Mouse (Mus musculus) thymus, adult 2 months (tissue): ENCODE measurements around the gene Hyal3. TPM values are rescaled to one million over a fixed set of nuclear protein-coding genes. Genes with fewer than 3 reads are reported as not detected.

Experiments used
- DNase-seq: peaks from one replicate; pipeline ENCODE4 v3.0.0; 2021
- H3K27ac ChIP-seq: fragments of 200-500 bp; 2 replicates; pipeline ENCODE4 v1.5.1; 2012; ENCODE audit warnings: low read length, control low read depth; ENCODE audit not compliant: control insufficient read depth, insufficient read depth
- H3K27me3 ChIP-seq: fragments of 200-500 bp; 2 replicates; pipeline ENCODE4 v1.6.1; 2012; ENCODE audit warnings: mild to moderate bottlenecking, low read length, moderate library complexity, mixed read lengths; ENCODE audit not compliant: control insufficient read depth, insufficient read depth
- H3K36me3 ChIP-seq: fragments of 200-500 bp; 2 replicates; pipeline ENCODE4 v1.6.1; 2012; ENCODE audit warnings: mild to moderate bottlenecking, low read length, moderate library complexity; ENCODE audit not compliant: control insufficient read depth, insufficient read depth
- H3K4me1 ChIP-seq: fragments of 200-500 bp; replicated peaks from 2 replicates; pipeline ENCODE4 v1.6.1; 2012; ENCODE audit warnings: low read length; ENCODE audit not compliant: control insufficient read depth, insufficient read depth
- H3K4me3 ChIP-seq: fragments of 200-500 bp; 2 replicates; pipeline ENCODE4 v1.5.1; 2012; ENCODE audit warnings: mild to moderate bottlenecking, low read length, control low read depth, moderate library complexity; ENCODE audit not compliant: control insufficient read depth, insufficient read depth
- CTCF ChIP-seq: fragments of 200-500 bp; IDR thresholded peaks from 2 replicates; pipeline ENCODE4 v1.5.1; 2012; ENCODE audit warnings: mild to moderate bottlenecking, control low read depth, low read length, moderate library complexity, borderline replicate concordance; ENCODE audit not compliant: control insufficient read depth, poor library complexity, insufficient read depth; ENCODE audit errors: extremely low read depth
- POLR2A ChIP-seq: fragments of 200-500 bp; IDR thresholded peaks from 2 replicates; pipeline ENCODE4 v1.6.1; 2012; ENCODE audit warnings: mild to moderate bottlenecking, low read length, control low read depth, moderate library complexity; ENCODE audit not compliant: control insufficient read depth, poor library complexity, insufficient read depth; ENCODE audit errors: extremely low read depth
- WGBS: fragments of 180-500 bp; shearing (Covaris S2); methylation state at CpG from one replicate; pipeline ENCODE4 v1.1.7; 2018; 5-methylcytosine and 5-hydroxymethylcytosine counted together
- polyA plus RNA-seq: library from polyadenylated mRNA; depleted of rRNA; stranded (reverse); fragments of >200 nt; gene quantifications from 2 replicates; pipeline ENCODE4 v1.2.3, GENCODE M21; 2012

Gene Hyal3
- polyA plus RNA-seq, 1 experiment: 2.4 TPM

- H3K4me3 ChIP-seq: no peak overlapping the region
- peak overlapping the region; percentile 1; the same call in 1 of the 2 replicates for H3K27ac ChIP-seq
- WGBS: 95% methylated on average over 8 of the region's 8 CpGs
- no peak for TF ChIP-seq CTCF
- TF ChIP-seq POLR2A: no peak
- no peaks in the 10 kb centered on the region for H3K4me1 ChIP-seq
- peaks cover 6% of the 10 kb centered on the region; the same call in 1 of the 2 replicates for H3K36me3 ChIP-seq
- no peak for DNase-seq
- H3K27me3 ChIP-seq: no peaks in the 10 kb centered on the region
Measured at GRCm38 (mm10) chr9:107594281-107595062, 13.9 kb downstream of the Hyal3 start.

GRCm38 (mm10) chr9:107596619-107597569 is 16.3 kb downstream of the Hyal3 start:
- DNase-seq: no peak
- 96% methylated on average over 11 of the region's 11 CpGs for WGBS

GRCm38 (mm10) chr9:107598385-107598784 is 17.8 kb downstream of the Hyal3 start:
- H3K36me3 ChIP-seq: no peaks in the 10 kb centered on the region; the same call in 1 of the 2 replicates
- DNase-seq: no peak
- H3K27me3 ChIP-seq: no peaks in the 10 kb centered on the region
- WGBS: 92% methylated on average over 5 of the region's 5 CpGs
- no peak overlapping the region for H3K4me3 ChIP-seq
- TF ChIP-seq POLR2A (no peak), CTCF (no peak)
- H3K4me1 ChIP-seq: peaks cover 14% of the 10 kb centered on the region
- no peak overlapping the region for H3K27ac ChIP-seq

More at GRCm38 (mm10) chr9:107596619-107597569, 16.3 kb downstream of the Hyal3 start:
- TF ChIP-seq CTCF (no peak), POLR2A (no peak)
- H3K27me3 ChIP-seq: no peaks in the 10 kb centered on the region
- H3K4me1 ChIP-seq: peaks cover 14% of the 10 kb centered on the region
- peaks cover 4% of the 10 kb centered on the region; the same call in 1 of the 2 replicates for H3K36me3 ChIP-seq
- no peak overlapping the region for H3K27ac ChIP-seq
- H3K4me3 ChIP-seq: no peak overlapping the region

- Histone ChIP-seq H3K27ac (no peak overlapping the region), H3K4me1 (peaks cover 14% of the 10 kb centered on the region), H3K4me3 (no peak overlapping the region), H3K36me3 (no peaks in the 10 kb centered on the region), H3K27me3 (no peaks in the 10 kb centered on the region)
- no peak for TF ChIP-seq POLR2A
- TF ChIP-seq CTCF: no peak
- WGBS: 96% methylated on average over 9 of the region's 9 CpGs
- DNase-seq: no peak
Measured at GRCm38 (mm10) chr9:107599433-107599832, 18.8 kb downstream of the Hyal3 start.

GRCm38 (mm10) chr9:107599842-107600241 is 19.2 kb downstream of the Hyal3 start:
- TF ChIP-seq POLR2A: no peak
- TF ChIP-seq CTCF: no peak
- WGBS: 93% methylated on average over 14 of the region's 14 CpGs
- Histone ChIP-seq H3K27me3 (no peaks in the 10 kb centered on the region), H3K27ac (no peak overlapping the region), H3K4me3 (no peak overlapping the region), H3K36me3 (no peaks in the 10 kb centered on the region), H3K4me1 (peaks cover 14% of the 10 kb centered on the region)
- no peak for DNase-seq

GRCm38 (mm10) chr9:107600745-107601144 is 20.1 kb downstream of the Hyal3 start:
- WGBS: 82% methylated on average over 12 of the region's 12 CpGs

More at GRCm38 (mm10) chr9:107600745-107601144, 20.1 kb downstream of the Hyal3 start:
- Histone ChIP-seq H3K36me3 (no peaks in the 10 kb centered on the region), H3K4me1 (peaks cover 14% of the 10 kb centered on the region), H3K4me3 (no peak overlapping the region), H3K27me3 (no peaks in the 10 kb centered on the region), H3K27ac (no peak overlapping the region)
- TF ChIP-seq POLR2A (no peak), CTCF (no peak)
- no peak for DNase-seq
